In genomic region chr14:114567673-114568309, GRCm38 (mm10) we compare ENCODE assay signal across 8 mouse cellular contexts.
DNase-seq lines count a peak whose midpoint lies in the region; ATAC-seq and TF ChIP-seq lines count a peak whose summit lies in the region.

No protein-coding gene starts in this region.

- no peak for TF ChIP-seq POLR2A in brain, embryonic 14.5 days (IDR thresholded peaks at IDR 0.05; ENCODE audit: borderline replicate concordance, extremely low read depth, insufficient read depth, insufficient read length, poor library complexity, severe bottlenecking)

- 15% methylated on average over 14 of the region's 14 CpGs for WGBS in forebrain, postnatal 0 days
- WGBS in intestine, postnatal 0 days: 24% methylated on average over 14 of the region's 14 CpGs
- 23% methylated on average over 14 of the region's 14 CpGs for WGBS in neural tube, embryonic 11.5 days

- peak overlapping the region; percentile 38 for H3K4me2 ChIP-seq in forebrain, postnatal 0 days (ENCODE audit: low read depth)
- H3K4me2 ChIP-seq in intestine, postnatal 0 days (replicated peaks; ENCODE audit: low read depth): no peak overlapping the region
- peak overlapping the region; percentile 1; the same call in 1 of the 2 replicates for H3K4me2 ChIP-seq in neural tube, embryonic 11.5 days (ENCODE audit: low read depth)

- no peaks in the 10 kb centered on the region for H3K9me3 ChIP-seq in forebrain, postnatal 0 days (ENCODE audit: low read length)
- H3K9me3 ChIP-seq in intestine, postnatal 0 days (ENCODE audit: control insufficient read depth): no peaks in the 10 kb centered on the region
- no peaks in the 10 kb centered on the region for H3K9me3 ChIP-seq in neural tube, embryonic 11.5 days (ENCODE audit: control insufficient read depth, low read length)

- peak; percentile 81 for ATAC-seq in forebrain, postnatal 0 days
- no peak for ATAC-seq in intestine, postnatal 0 days
- ATAC-seq in neural tube, embryonic 11.5 days (ENCODE audit: insufficient read depth, low FRiP score, low TSS enrichment): peak; percentile 67

- H3K27me3 ChIP-seq in forebrain, postnatal 0 days (ENCODE audit: insufficient read depth, low read length): no peaks in the 10 kb centered on the region
- no peaks in the 10 kb centered on the region for H3K27me3 ChIP-seq in intestine, postnatal 0 days (replicated peaks; ENCODE audit: control insufficient read depth, insufficient read depth, low read length)
- no peaks in the 10 kb centered on the region for H3K27me3 ChIP-seq in neural tube, embryonic 11.5 days (ENCODE audit: control insufficient read depth, insufficient read depth, low read length)

- H3K4me3 ChIP-seq in forebrain, postnatal 0 days (ENCODE audit: low read depth, low read length): peak overlapping the region; percentile 14; the same call in 1 of the 2 replicates
- H3K4me3 ChIP-seq in intestine, postnatal 0 days (ENCODE audit: low read depth, low read length): no peak overlapping the region
- no peak overlapping the region for H3K4me3 ChIP-seq in neural tube, embryonic 11.5 days (ENCODE audit: low read depth, low read length)

- H3K9ac ChIP-seq in forebrain, postnatal 0 days: 0 out of 2 replicates have a peak overlapping the region, but pooled peaks have one; percentile 14
- H3K9ac ChIP-seq in intestine, postnatal 0 days (ENCODE audit: low read depth, low read length): no peak overlapping the region
- H3K9ac ChIP-seq in neural tube, embryonic 11.5 days (ENCODE audit: low read length): no peak overlapping the region

- TF ChIP-seq CTCF in brain, embryonic 14.5 days (IDR thresholded peaks at IDR 0.05; ENCODE audit: borderline replicate concordance, extremely low read depth, insufficient read depth, insufficient read length): peak; percentile 53; the same call in 1 of the 2 replicates
- TF ChIP-seq CTCF in forebrain, postnatal 0 days (IDR thresholded peaks at IDR 0.05; ENCODE audit: low read depth): peak; percentile 65
- peak; percentile 58 for TF ChIP-seq CTCF in intestine, postnatal 0 days (IDR thresholded peaks at IDR 0.05; ENCODE audit: low read depth)

- peak; percentile 23 for DNase-seq in gastrocnemius, postnatal 14 days
- DNase-seq in gastrocnemius, adult 18-20 months (ENCODE audit: low spot score): no peak
- peak; percentile 86 for DNase-seq in brain, embryonic 14.5 days (ENCODE audit: low read depth)
- DNase-seq in forebrain, postnatal 0 days: peak; percentile 91
- DNase-seq in left cerebral cortex, postnatal 36 days (ENCODE audit: low spot score in 2 of 2): peak; percentile 33 to 60
- DNase-seq in neural tube, embryonic 11.5 days (ENCODE audit: low spot score): peak; percentile 80
- no peak for DNase-seq in adipocyte (ENCODE audit: low spot score)

- no peak overlapping the region for H3K27ac ChIP-seq in forebrain, postnatal 0 days (ENCODE audit: low read depth, low read length)
- no peak overlapping the region for H3K27ac ChIP-seq in intestine, postnatal 0 days (ENCODE audit: low read depth, low read length)
- H3K27ac ChIP-seq in neural tube, embryonic 11.5 days (ENCODE audit: low read depth, low read length): no peak overlapping the region

- H3K36me3 ChIP-seq in forebrain, postnatal 0 days (ENCODE audit: insufficient read depth): no peaks in the 10 kb centered on the region
- no peaks in the 10 kb centered on the region for H3K36me3 ChIP-seq in intestine, postnatal 0 days (ENCODE audit: control insufficient read depth, insufficient read depth)
- H3K36me3 ChIP-seq in neural tube, embryonic 11.5 days (ENCODE audit: control insufficient read depth, insufficient read depth, low read length): no peaks in the 10 kb centered on the region

- H3K4me1 ChIP-seq in forebrain, postnatal 0 days (ENCODE audit: insufficient read depth): no peaks in the 10 kb centered on the region
- no peaks in the 10 kb centered on the region for H3K4me1 ChIP-seq in intestine, postnatal 0 days (replicated peaks; ENCODE audit: control insufficient read depth, insufficient read depth, low read length)
- H3K4me1 ChIP-seq in neural tube, embryonic 11.5 days (ENCODE audit: control insufficient read depth, insufficient read depth, low read length): no peaks in the 10 kb centered on the region

- intact Hi-C loops in gastrocnemius, postnatal 14 days (cut with DNase I; ENCODE audit: low total_unique reads): no loop called here
- intact Hi-C loops in left cerebral cortex, postnatal 36 days (cut with DNase I): no loop called here

Comparison
In these comparisons a context has a peak if more than half of its experiments do, and no peak if none do; other contexts are left out.
1. DNase-seq: peak in gastrocnemius, postnatal 14 days (single experiment), brain, embryonic 14.5 days (single experiment), forebrain, postnatal 0 days (single experiment), left cerebral cortex, postnatal 36 days (2 of 2) and neural tube, embryonic 11.5 days (single experiment); none in gastrocnemius, adult 18-20 months (single experiment) and adipocyte (single experiment).
2. Peak in every context shown above with its lines, with median percentiles within 50 percentile points of each other: CTCF ChIP-seq.